12 mouse cellular contexts compared by ENCODE assay signal in the genomic region with DNA sequence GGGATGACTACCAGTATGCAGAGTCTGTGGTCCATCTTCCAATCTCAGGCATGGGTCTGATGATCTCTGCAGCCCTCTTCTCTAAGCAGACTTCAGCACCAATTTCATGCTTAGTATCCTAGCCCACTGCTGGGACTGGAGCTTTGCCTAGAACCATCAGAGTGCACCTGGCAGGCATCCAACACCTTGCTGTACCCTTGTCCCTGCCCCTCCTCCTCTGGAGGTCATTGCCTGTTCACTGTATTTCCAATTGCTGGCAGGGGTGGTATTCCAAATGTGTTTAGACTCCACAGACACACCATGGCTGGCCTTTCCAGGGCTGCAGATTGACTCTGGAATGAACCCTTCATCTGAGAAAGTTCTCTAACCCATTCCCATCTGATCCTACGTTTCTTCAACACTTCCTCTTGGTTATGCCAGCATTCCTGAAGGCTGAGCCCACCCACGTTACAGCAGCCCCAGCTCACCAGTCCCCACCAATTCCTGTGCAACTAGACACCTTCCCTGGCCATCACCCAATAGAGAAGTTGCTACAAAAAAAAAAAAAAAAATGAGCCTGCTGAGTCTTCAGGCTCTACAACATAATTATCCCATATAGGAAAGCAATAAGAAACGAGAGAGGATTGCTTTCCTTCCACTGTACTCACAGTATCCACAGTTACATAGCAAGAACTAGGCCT.
A peak's percentile ranks its signal among the peaks of the same experiment; 100 is the strongest.
DNase-seq lines count a peak whose midpoint lies in the region; ATAC-seq lines count a peak whose summit lies in the region.
"Had no signal": no experiment of that assay in that cellular context is flagged by ENCODE, and none has a peak within 500 bp of the region (broad histone marks: within the 10 kb centered on the region; RNA-seq: fewer than 3 reads in every experiment).

No protein-coding gene starts in this region.

- no peaks in the 10 kb centered on the region for H3K4me1 ChIP-seq in kidney, embryonic 15.5 days
- H3K4me1 ChIP-seq: forebrain, embryonic 15.5 days; intestine, embryonic 15.5 days had no signal

- ATAC-seq in kidney, embryonic 15.5 days (replicated peaks; ENCODE audit: low FRiP score) = no peak
- ATAC-seq: forebrain, embryonic 15.5 days; intestine, embryonic 15.5 days had no signal

- no peak overlapping the region for H3K4me3 ChIP-seq in kidney, embryonic 15.5 days (replicated peaks)
- H3K4me3 ChIP-seq: forebrain, embryonic 15.5 days; intestine, embryonic 15.5 days; limb, embryonic 15.5 days had no signal

- no peak overlapping the region for H3K4me2 ChIP-seq in kidney, embryonic 15.5 days
- H3K4me2 ChIP-seq: forebrain, embryonic 15.5 days; intestine, embryonic 15.5 days; limb, embryonic 15.5 days had no signal

- H3K36me3 ChIP-seq in kidney, embryonic 15.5 days = no peaks in the 10 kb centered on the region
- H3K36me3 ChIP-seq: forebrain, embryonic 15.5 days; intestine, embryonic 15.5 days; limb, embryonic 15.5 days had no signal

- H3K27ac ChIP-seq in kidney, embryonic 15.5 days = no peak overlapping the region
- H3K27ac ChIP-seq: forebrain, embryonic 15.5 days; intestine, embryonic 15.5 days; limb, embryonic 15.5 days had no signal

- H3K27me3 ChIP-seq in kidney, embryonic 15.5 days = no peaks in the 10 kb centered on the region
- H3K27me3 ChIP-seq: intestine, embryonic 15.5 days; limb, embryonic 15.5 days had no signal

- no peak overlapping the region for H3K9ac ChIP-seq in kidney, embryonic 15.5 days
- H3K9ac ChIP-seq: forebrain, embryonic 15.5 days; intestine, embryonic 15.5 days; limb, embryonic 15.5 days had no signal

- H3K9me3 ChIP-seq in kidney, embryonic 15.5 days (replicated peaks) = no peaks in the 10 kb centered on the region
- H3K9me3 ChIP-seq: forebrain, embryonic 15.5 days; intestine, embryonic 15.5 days; limb, embryonic 15.5 days had no signal

- DNase-seq in kidney, adult 11 months = peak; percentile 72
- peak; percentile 18 for DNase-seq in adrenal gland, adult 8-10 months
- peak; percentile 49 to 63 for DNase-seq in adrenal gland, postnatal 36 days
- peak; percentile 82 for DNase-seq in kidney, adult 9 months
- DNase-seq in ovary, postnatal 36 days (ENCODE audit: low spot score) = no peak
- no peak for DNase-seq in layer of hippocampus, adult 9-11 months
- DNase-seq: lung, postnatal 36 days; spleen, adult 18-20 months had no signal

- 40% methylated on average over 3 of the region's 3 CpGs for WGBS in kidney, embryonic 15.5 days

Comparison
In these comparisons a context has a peak if more than half of its experiments do, and no peak if none do; other contexts are left out.
1. DNase-seq: peak in kidney, adult 11 months (single experiment), adrenal gland, adult 8-10 months (single experiment), adrenal gland, postnatal 36 days (2 of 2) and kidney, adult 9 months (single experiment); none in ovary, postnatal 36 days (single experiment) and layer of hippocampus, adult 9-11 months (single experiment).